21 mouse cellular contexts compared by ENCODE assay signal in genomic region chr10:89974361-89974760, GRCm38 (mm10).
DNase-seq lines count a peak whose midpoint lies in the region; ATAC-seq lines count a peak whose summit lies in the region.
"Had no signal": no experiment of that assay in that cellular context is flagged by ENCODE, and none has a peak within 500 bp of the region (broad histone marks: within the 10 kb centered on the region; RNA-seq: fewer than 3 reads in every experiment).

No protein-coding gene starts in this region.

- H3K4me1 ChIP-seq in intestine, embryonic 15.5 days (replicated peaks), result no peaks in the 10 kb centered on the region
- H3K4me1 ChIP-seq: embryonic facial prominence, embryonic 10.5 days; embryonic facial prominence, embryonic 12.5 days had no signal

- H3K4me3 ChIP-seq in intestine, embryonic 15.5 days (replicated peaks), result no peak overlapping the region
- H3K4me3 ChIP-seq: embryonic facial prominence, embryonic 10.5 days; embryonic facial prominence, embryonic 12.5 days; forebrain, embryonic 13.5 days; forebrain, embryonic 15.5 days had no signal

- no peaks in the 10 kb centered on the region for H3K27me3 ChIP-seq in intestine, embryonic 15.5 days (replicated peaks)
- H3K27me3 ChIP-seq: CH12.LX; embryonic facial prominence, embryonic 12.5 days; forebrain, embryonic 13.5 days; forebrain, embryonic 15.5 days had no signal

- ATAC-seq in intestine, embryonic 15.5 days, result no peak
- ATAC-seq: activated CD4-positive, CD25-positive, alpha-beta regulatory T cell, adult 4 months; CD4-positive, CD25-positive, alpha-beta regulatory T cell, adult 4 months; forebrain, embryonic 13.5 days; forebrain, embryonic 15.5 days; forebrain, postnatal 0 days; Patski had no signal

- no peak overlapping the region for H3K27ac ChIP-seq in intestine, embryonic 15.5 days
- H3K27ac ChIP-seq: embryonic facial prominence, embryonic 10.5 days; embryonic facial prominence, embryonic 12.5 days; forebrain, embryonic 13.5 days; forebrain, embryonic 15.5 days had no signal

- no peak overlapping the region for H3K4me2 ChIP-seq in intestine, embryonic 15.5 days (replicated peaks)
- H3K4me2 ChIP-seq: embryonic facial prominence, embryonic 12.5 days; forebrain, embryonic 13.5 days; forebrain, embryonic 15.5 days had no signal

- DNase-seq in cerebellum, adult 18-20 months, result peak; percentile 17 to 27
- no peak for DNase-seq in cerebellum, adult 11 months
- peak; percentile 26 for DNase-seq in cerebellum, adult 9-11 months
- no peak for DNase-seq in cerebellum, adult 11-12 months
- peak; percentile 18 to 46 for DNase-seq in cerebellum, postnatal 14 days
- no peak for DNase-seq in cerebellum, postnatal 4 days (ENCODE audit: low spot score in 2 of 2)
- DNase-seq: adrenal gland, adult 8-10 months; adrenal gland, postnatal 14 days; adrenal gland, postnatal 36 days; B cell, adult 2 months; forebrain, postnatal 0 days had no signal

- WGBS in intestine, embryonic 15.5 days, result 76% methylated on average over 4 of the region's 4 CpGs

- no peaks in the 10 kb centered on the region for H3K36me3 ChIP-seq in intestine, embryonic 15.5 days
- H3K36me3 ChIP-seq: embryonic facial prominence, embryonic 10.5 days; embryonic facial prominence, embryonic 12.5 days; forebrain, embryonic 15.5 days; G1E had no signal

- no peak overlapping the region for H3K9ac ChIP-seq in intestine, embryonic 15.5 days
- H3K9ac ChIP-seq: embryonic facial prominence, embryonic 12.5 days; forebrain, embryonic 13.5 days; forebrain, embryonic 15.5 days; forebrain, postnatal 0 days had no signal

- no peaks in the 10 kb centered on the region for H3K9me3 ChIP-seq in intestine, embryonic 15.5 days
- H3K9me3 ChIP-seq: embryonic facial prominence, embryonic 10.5 days; embryonic facial prominence, embryonic 12.5 days; forebrain, embryonic 13.5 days; forebrain, embryonic 15.5 days had no signal

Comparison
In these comparisons a context has a peak if more than half of its experiments do, and no peak if none do; other contexts are left out.
1. DNase-seq: peak in cerebellum, adult 18-20 months (2 of 2), cerebellum, adult 9-11 months (single experiment) and cerebellum, postnatal 14 days (2 of 2); none in cerebellum, adult 11 months (single experiment), cerebellum, adult 11-12 months (single experiment) and cerebellum, postnatal 4 days (0 of 2).